Mouse (Mus musculus) embryonic facial prominence, embryonic 13.5 days (tissue): ENCODE results near the gene Tmco4. TPM values are rescaled to one million over a fixed set of nuclear protein-coding genes. Genes with fewer than 3 reads are reported as not detected.

ENCODE experiments used
- ATAC-seq: fragments of 200-750 bp; cut with Nextera tagmentation; 2 replicates; pipeline ENCODE4 v1.8.0; 2017; ENCODE audit warnings: low read depth; ENCODE audit not compliant: insufficient number of reproducible peaks, insufficient read depth, low FRiP score, low TSS enrichment
- H3K27ac ChIP-seq: fragments of 300-500 bp; sonication (generic); 2 replicates; pipeline ENCODE4 v1.5.1; 2015; ENCODE audit warnings: moderate library complexity, mild to moderate bottlenecking, inconsistent platforms
- H3K27me3 ChIP-seq: fragments of 300-500 bp; sonication (generic); 2 replicates; pipeline ENCODE4 v1.6.1; 2015; ENCODE audit warnings: mild to moderate bottlenecking, inconsistent platforms
- H3K36me3 ChIP-seq: fragments of 300-500 bp; sonication (generic); 2 replicates; pipeline ENCODE4 v1.6.1; 2015; ENCODE audit warnings: mild to moderate bottlenecking, inconsistent platforms
- H3K4me1 ChIP-seq: fragments of 300-500 bp; sonication (generic); 2 replicates; pipeline ENCODE4 v1.6.1; 2015; ENCODE audit warnings: inconsistent platforms
- H3K4me2 ChIP-seq: fragments of 300-500 bp; sonication (generic); 2 replicates; pipeline ENCODE4 v1.6.1; 2015; ENCODE audit warnings: moderate library complexity, mild to moderate bottlenecking, inconsistent platforms
- H3K4me3 ChIP-seq: fragments of 300-500 bp; sonication (generic); 2 replicates; pipeline ENCODE4 v1.5.1; 2015; ENCODE audit warnings: mild to moderate bottlenecking, inconsistent platforms
- H3K9ac ChIP-seq: fragments of 300-500 bp; sonication (generic); 2 replicates; pipeline ENCODE4 v1.6.1; 2015; ENCODE audit warnings: mild to moderate bottlenecking, inconsistent platforms
- H3K9me3 ChIP-seq: fragments of 300-500 bp; sonication (generic); 2 replicates; pipeline ENCODE4 v1.6.1; 2016; ENCODE audit warnings: inconsistent platforms
- WGBS: fragments of 180-500 bp; shearing (Covaris S2); methylation state at CpG from one replicate; pipeline ENCODE4 v1.1.7; 2015; ENCODE audit warnings: mixed read lengths; 5-methylcytosine and 5-hydroxymethylcytosine counted together
- polyA plus RNA-seq: library from polyadenylated mRNA; unstranded; fragments of >200 nt; fragmentation: Nextera tagmentation; extraction: Ambion mirVana; gene quantifications from 2 replicates; pipeline ENCODE4 v1.2.1, GENCODE M21; 2015

Tmco4 gene
- polyA plus RNA-seq, 1 experiment from 2014 or later, result 3.3 TPM

DNA sequence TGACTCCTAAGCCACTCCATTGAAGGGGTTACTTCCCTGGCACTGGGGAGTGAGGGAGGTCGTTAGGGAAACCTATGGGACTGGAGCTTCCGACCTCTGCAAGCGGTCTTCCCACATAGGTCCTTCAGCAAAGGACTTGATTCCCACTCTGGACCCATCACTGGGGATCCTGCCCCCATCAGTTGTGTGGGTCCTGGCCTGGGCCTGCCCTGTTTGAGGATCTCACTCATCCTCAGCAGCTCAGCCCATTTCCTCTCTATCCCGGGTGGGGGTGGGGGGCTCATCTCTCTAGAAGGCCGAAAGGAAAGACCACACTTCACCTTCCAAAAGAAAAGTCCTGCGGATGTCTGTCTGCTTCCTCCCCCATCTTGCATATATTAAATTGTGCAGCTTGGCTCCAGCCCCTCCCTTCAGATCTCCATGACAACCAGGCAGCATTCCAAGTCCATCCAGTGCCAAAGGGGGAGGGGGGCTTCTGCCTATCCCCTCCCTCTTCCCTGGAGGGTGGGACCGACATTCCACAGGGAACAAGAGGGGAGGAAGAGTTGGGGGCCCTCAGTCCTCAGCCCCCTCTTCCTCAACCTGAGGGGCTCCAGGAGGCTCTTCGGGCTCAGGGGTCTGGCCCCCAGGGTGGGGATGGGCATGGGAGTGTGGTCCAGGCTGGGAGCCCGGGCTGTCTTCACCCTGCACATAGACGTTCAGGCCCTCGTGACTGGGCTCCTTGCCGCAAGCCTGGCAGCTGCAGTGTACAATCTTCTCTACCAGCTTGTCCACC is 110.3 kb downstream of the Tmco4 start:
- peaks cover 16% of the 10 kb centered on the region for H3K36me3 ChIP-seq
- peak overlapping the region; percentile 51; the same call in 1 of the 2 replicates for H3K9ac ChIP-seq
- 21% methylated on average over 12 of the region's 12 CpGs for WGBS
- peak overlapping the region; percentile 47 for H3K4me2 ChIP-seq
- H3K27me3 ChIP-seq, result no peaks in the 10 kb centered on the region
- H3K4me1 ChIP-seq, result peaks cover 43% of the 10 kb centered on the region
- H3K9me3 ChIP-seq, result no peaks in the 10 kb centered on the region
- H3K4me3 ChIP-seq, result 0 out of 2 replicates have a peak overlapping the region, but pooled peaks have one; percentile 8
- no peak; the same call in 1 of the 2 replicates for ATAC-seq
- peak overlapping the region; percentile 77 for H3K27ac ChIP-seq

DNA sequence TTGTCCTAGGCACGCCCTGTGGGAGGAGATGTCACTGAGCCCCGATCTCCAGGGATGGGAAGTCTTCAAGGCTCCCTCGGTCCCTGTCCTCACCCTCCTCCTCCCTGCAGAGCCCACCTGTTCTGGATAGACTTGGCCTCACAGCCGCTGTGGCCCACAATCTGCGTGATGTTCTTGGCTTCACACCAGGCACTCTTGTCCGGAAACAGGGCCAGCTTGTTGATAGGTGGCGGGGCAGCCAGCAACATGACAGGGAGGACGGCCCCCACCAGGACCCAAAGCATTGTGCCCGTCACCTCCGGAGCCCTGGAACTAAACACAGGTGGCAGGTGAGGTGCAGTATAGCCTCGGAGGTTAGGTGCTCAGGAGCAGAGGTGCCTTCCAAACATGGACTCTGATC is 112.6 kb downstream of the Tmco4 start:
- no peaks in the 10 kb centered on the region for H3K9me3 ChIP-seq
- no peak overlapping the region for H3K4me3 ChIP-seq
- no peak overlapping the region for H3K4me2 ChIP-seq
- no peak overlapping the region for H3K9ac ChIP-seq
- no peak for ATAC-seq
- H3K36me3 ChIP-seq, result peaks cover 20% of the 10 kb centered on the region
- no peak overlapping the region for H3K27ac ChIP-seq
- peaks cover 59% of the 10 kb centered on the region for H3K4me1 ChIP-seq
- no peaks in the 10 kb centered on the region for H3K27me3 ChIP-seq
- 73% methylated on average over 11 of the region's 11 CpGs for WGBS

DNA sequence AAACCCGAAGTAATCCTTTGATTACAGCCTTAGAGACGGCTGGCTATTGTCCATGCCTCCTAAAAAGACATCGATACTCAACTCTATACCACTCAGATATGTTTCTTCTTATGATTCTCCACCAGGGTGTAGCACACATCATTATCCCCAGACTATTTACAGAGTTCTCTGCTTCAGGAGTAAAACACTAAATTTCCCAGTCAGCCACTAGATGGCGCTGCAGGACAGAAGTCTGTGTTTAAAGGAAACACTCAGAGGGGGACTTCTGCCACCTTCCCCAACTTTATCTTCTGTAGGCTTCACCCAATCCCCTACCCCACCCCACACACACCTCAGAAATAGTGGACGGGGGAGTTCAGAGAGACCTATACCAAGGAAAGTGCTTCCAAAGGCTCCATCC is 113.3 kb downstream of the Tmco4 start:
- Histone ChIP-seq H3K9me3 (no peaks in the 10 kb centered on the region), H3K4me2 (no peak overlapping the region), H3K27me3 (no peaks in the 10 kb centered on the region; the same call in 1 of the 2 replicates), H3K4me3 (no peak overlapping the region), H3K36me3 (peaks cover 20% of the 10 kb centered on the region), H3K4me1 (peaks cover 66% of the 10 kb centered on the region), H3K27ac (peak overlapping the region; percentile 16; the same call in 1 of the 2 replicates), H3K9ac (no peak overlapping the region)
- WGBS, result 19% methylated on average over 5 of the region's 5 CpGs
- ATAC-seq, result no peak

DNA sequence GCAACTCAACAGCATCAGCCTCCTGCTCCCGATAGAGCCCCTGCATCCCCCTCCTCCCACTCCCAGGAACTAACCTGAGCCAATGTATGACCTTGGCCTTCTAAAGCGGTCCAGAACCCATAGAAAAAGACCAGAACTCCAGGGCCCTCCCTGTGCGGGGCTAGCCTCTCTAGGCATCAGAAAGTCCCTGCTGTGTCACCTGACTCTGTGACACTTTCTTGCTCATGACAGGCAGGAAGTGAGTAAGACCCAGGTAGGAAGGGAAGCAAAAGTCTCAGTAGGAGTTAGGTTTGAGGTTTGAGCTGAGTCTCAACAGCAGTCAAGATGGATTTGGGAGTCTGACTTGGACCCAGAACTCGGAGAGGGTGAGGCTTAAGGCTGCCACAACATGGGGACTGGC is 114.3 kb downstream of the Tmco4 start:
- H3K27ac ChIP-seq, result no peak overlapping the region
- peaks cover 73% of the 10 kb centered on the region for H3K4me1 ChIP-seq
- WGBS, result 70% methylated on average over 4 of the region's 4 CpGs
- peaks cover 5% of the 10 kb centered on the region; the same call in 1 of the 2 replicates for H3K27me3 ChIP-seq
- H3K9ac ChIP-seq, result no peak overlapping the region
- H3K36me3 ChIP-seq, result peaks cover 20% of the 10 kb centered on the region
- H3K4me2 ChIP-seq, result no peak overlapping the region
- ATAC-seq, result no peak
- no peaks in the 10 kb centered on the region for H3K9me3 ChIP-seq
- no peak overlapping the region for H3K4me3 ChIP-seq

DNA sequence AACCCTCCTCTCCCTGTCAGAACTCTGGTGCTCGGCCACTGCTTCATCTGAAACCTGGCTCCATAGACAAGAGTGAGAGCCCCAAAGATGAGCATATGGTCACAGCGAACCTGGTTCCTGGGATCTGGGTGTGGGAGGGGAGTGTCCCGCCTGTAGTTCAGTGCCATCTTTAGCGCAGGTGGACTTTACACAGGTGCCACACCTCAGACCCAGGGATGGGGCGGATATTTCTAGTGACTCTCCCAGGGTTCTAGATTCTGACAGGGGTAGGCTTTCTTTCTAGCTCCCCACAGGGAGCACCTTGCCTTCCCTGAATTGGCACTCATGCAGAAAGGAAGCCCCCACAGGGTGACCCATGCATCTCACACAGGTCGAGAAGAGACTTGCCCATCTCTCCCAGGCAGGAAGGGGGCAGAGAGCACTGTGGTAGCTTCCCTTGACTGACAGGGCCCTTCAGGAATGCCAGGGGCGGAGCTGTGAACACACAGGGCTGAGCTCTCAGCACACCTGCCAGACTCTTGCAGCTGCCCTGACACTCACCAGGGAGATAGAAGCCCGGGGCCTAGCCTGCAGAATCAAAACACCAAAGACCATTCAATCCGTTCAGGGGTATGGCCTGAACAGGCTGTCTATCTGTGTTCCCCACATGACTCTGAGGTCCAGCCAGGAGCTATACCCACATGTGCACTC is 116.4 kb downstream of the Tmco4 start:
- H3K36me3 ChIP-seq, result peaks cover 16% of the 10 kb centered on the region
- 0 out of 2 replicates have a peak overlapping the region, but pooled peaks have one; percentile 12 for H3K27ac ChIP-seq
- no peak overlapping the region for H3K4me3 ChIP-seq
- no peak for ATAC-seq
- peak overlapping the region; percentile 80 for H3K4me2 ChIP-seq
- H3K9ac ChIP-seq, result peak overlapping the region; percentile 40
- H3K27me3 ChIP-seq, result peaks cover 22% of the 10 kb centered on the region; the same call in 1 of the 2 replicates
- 54% methylated on average over 9 of the region's 9 CpGs for WGBS
- no peaks in the 10 kb centered on the region for H3K9me3 ChIP-seq
- H3K4me1 ChIP-seq, result peaks cover 62% of the 10 kb centered on the region

DNA sequence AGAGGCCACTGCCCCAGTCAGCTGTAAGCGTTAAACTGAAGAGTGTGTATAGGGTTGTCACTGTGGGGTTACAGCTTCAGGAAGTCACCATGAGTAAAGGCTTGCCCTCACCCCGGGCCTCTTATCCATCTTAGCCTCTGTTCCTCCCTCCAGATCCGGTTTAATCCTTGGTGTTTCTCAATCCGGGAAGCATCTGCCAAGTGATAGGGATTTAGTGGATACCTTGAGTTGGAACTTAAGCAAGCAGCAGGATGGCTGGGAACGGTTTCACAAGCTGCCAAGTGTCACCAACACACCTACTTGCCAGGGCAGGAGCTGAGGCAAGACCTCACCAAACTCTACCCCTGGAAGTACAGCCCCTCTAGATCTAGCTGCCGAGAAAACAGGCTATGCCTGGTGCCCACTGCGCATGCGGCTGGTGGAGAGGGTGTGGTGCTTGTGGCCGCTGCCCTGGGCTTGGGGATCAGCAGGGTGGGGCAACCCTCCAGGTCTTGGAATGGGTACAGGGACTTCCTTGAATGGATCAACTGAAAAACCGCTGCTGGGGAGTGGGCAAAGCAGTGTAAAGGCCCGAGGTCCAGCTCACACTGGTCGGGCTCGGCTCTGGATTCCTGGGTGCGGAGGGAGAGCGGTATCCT is 117.7 kb downstream of the Tmco4 start:
- peak overlapping the region; percentile 80 for H3K4me2 ChIP-seq
- peaks cover 64% of the 10 kb centered on the region for H3K4me1 ChIP-seq
- H3K27ac ChIP-seq, result peak overlapping the region; percentile 83
- H3K27me3 ChIP-seq, result peaks cover 22% of the 10 kb centered on the region; the same call in 1 of the 2 replicates
- ATAC-seq, result no peak
- WGBS, result 53% methylated on average over 15 of the region's 15 CpGs
- H3K9me3 ChIP-seq, result no peaks in the 10 kb centered on the region
- H3K36me3 ChIP-seq, result peaks cover 4% of the 10 kb centered on the region
- H3K4me3 ChIP-seq, result peak overlapping the region; percentile 83
- peak overlapping the region; percentile 97 for H3K9ac ChIP-seq

DNA sequence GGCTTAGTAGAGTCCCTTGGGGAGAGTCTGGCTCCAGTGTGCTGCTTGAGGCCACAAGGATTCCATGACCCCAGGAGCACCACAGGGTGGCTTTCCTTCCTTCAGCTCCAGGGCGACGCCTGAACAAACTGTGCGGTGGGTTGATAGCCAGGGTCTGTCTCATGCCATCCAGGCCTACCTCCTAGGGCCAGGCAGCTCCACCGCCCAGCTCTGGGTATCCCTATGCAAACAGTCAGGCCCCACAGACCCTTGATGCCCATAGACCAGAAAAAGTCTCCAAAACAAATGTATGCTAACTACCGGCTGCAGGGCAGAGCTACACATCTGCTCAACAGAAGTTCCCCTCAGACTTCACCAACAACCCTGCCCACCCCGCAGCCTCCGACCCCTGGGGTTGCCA is 118.4 kb downstream of the Tmco4 start:
- peak overlapping the region; percentile 83 for H3K27ac ChIP-seq
- no peaks in the 10 kb centered on the region for H3K9me3 ChIP-seq
- H3K27me3 ChIP-seq, result peaks cover 22% of the 10 kb centered on the region; the same call in 1 of the 2 replicates
- ATAC-seq, result no peak
- H3K9ac ChIP-seq, result peak overlapping the region; percentile 97
- H3K4me3 ChIP-seq, result peak overlapping the region; percentile 83
- H3K36me3 ChIP-seq, result peaks cover 3% of the 10 kb centered on the region; the same call in 1 of the 2 replicates
- peak overlapping the region; percentile 80 for H3K4me2 ChIP-seq
- H3K4me1 ChIP-seq, result peaks cover 63% of the 10 kb centered on the region
- 26% methylated on average over 7 of the region's 7 CpGs for WGBS

DNA sequence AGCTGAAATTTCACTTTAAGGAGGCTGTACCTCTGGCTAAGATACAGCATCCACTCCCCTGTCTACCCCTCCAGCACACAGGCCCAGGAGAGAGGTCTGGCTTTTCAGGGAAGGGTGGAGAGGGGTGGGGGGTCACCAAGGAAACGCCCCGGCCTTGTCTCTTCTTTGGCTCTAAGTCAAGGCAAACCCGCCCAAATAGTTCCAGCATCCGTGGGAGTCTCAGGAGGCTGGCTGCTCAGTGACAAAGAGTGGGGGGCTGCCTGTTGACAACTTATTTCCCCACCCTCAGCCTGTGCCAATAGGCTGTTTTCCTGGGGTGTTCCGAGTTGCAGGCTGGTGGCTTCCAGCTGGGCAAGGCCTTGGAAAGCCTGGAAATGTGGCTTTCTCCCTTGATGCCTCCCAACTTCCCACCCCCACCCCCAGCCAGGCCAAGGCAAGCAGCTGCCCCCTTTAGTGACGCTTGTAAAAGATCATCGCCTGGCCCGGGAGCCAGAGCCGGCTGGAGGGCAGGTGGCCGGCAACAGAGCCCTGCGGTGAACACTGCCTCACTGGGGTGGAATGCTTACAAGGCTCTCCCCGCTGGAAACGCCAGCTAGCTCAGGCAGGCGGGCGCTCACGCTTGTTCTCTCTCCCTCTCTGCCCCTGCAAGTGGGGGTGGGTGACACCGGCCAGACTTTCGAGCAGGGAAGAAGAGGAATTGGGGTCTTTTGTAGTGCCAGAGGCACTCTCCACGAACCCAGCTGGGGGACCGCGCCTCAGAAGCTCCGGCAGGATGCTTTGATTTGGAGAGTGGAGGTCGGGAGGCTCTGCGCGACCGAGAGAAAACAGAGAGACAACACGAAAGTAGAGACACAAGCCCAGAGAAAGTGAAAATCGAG is 119.0 kb downstream of the Tmco4 start:
- Histone ChIP-seq H3K27ac (peak overlapping the region; percentile 83), H3K9me3 (no peaks in the 10 kb centered on the region), H3K4me1 (peaks cover 62% of the 10 kb centered on the region), H3K9ac (peak overlapping the region; percentile 97), H3K4me3 (peak overlapping the region; percentile 83), H3K36me3 (peaks cover 3% of the 10 kb centered on the region; the same call in 1 of the 2 replicates), H3K27me3 (peaks cover 22% of the 10 kb centered on the region; the same call in 1 of the 2 replicates), H3K4me2 (peak overlapping the region; percentile 80)
- 2% methylated on average over 28 of the region's 28 CpGs for WGBS
- ATAC-seq, result no peak; the same call in 1 of the 2 replicates

DNA sequence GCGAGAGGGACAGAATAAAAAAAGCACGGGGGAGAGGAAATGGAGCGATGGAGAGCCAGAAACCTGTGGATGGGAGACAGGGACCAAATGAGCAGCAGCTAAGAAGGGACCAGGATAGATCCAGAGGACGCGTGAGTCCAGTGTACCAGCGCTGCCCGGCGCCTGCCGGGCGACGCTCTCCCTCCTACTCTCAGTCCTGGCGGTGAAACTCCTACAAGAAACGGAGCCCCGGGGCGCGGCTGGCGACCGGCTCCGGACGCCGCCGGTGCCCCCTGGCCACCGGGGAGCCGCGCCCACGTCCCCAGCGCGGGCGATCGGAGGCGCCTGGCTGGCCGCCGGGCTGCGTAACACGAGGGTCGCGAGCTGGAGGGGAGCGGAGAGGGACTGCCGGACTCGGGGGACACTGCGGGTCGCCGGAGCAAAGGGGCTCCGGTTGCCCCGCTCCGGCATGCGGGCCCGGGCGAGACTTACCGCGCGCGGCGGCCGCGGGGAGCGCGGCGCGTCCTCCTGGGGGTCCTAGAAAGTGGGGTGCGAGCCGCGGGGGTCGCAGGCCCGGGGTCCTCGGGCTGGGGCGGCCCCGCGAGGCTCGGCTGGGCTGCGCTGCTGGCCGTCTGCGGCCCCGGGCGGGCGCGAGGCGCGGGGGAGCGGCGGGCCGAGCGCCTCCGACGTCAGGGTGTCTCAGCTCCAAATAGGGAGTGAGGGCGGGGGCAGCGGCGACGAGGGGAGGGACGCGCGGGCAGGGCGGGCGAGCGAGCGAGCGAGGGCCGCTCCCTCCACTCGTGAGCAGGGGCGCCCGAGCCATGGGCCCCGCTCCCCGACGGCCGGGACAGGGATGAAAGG is 119.9 kb downstream of the Tmco4 start, which contains the start of gene Nbl1:
Gene Nbl1, minus strand, starts transcription at position 638 of the 840 bp plus-strand sequence.
- under 1% methylated on average over 97 of the region's 105 CpGs for WGBS
- Histone ChIP-seq H3K4me3 (peak within 1 kb of the TSS; percentile 83), H3K27me3 (peaks cover 22% of the 10 kb centered on the region; the same call in 1 of the 2 replicates), H3K36me3 (peaks cover 3% of the 10 kb centered on the region; the same call in 1 of the 2 replicates), H3K4me2 (peak within 1 kb of the TSS; percentile 80), H3K27ac (peak within 1 kb of the TSS; percentile 83), H3K9ac (peak within 1 kb of the TSS; percentile 97), H3K9me3 (no peaks in the 10 kb centered on the region), H3K4me1 (peaks cover 59% of the 10 kb centered on the region)
- ATAC-seq, result peak; percentile 38; the same call in 1 of the 2 replicates

DNA sequence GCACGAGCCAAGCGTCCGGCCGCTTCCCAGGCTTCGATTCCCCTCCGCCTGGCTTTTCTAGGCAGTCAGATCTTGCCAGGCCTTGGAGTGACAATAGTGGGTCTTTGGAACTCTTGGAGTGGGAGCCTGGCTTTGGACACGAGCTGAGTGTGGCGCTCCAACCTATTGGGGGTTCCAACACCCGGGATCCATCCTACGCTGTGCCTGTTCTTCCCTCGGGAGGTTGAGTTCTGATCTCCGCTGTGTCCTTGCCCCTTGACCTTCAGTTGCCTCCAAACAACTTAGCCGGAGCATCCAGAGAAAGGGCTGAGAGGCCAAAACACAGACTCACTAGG is 120.5 kb downstream of the Tmco4 start:
- peaks cover 22% of the 10 kb centered on the region; the same call in 1 of the 2 replicates for H3K27me3 ChIP-seq
- H3K9me3 ChIP-seq, result no peaks in the 10 kb centered on the region
- peak overlapping the region; percentile 97 for H3K9ac ChIP-seq
- peak overlapping the region; percentile 80 for H3K4me2 ChIP-seq
- peak overlapping the region; percentile 83 for H3K27ac ChIP-seq
- H3K4me3 ChIP-seq, result peak overlapping the region; percentile 83
- H3K36me3 ChIP-seq, result peaks cover 3% of the 10 kb centered on the region; the same call in 1 of the 2 replicates
- WGBS, result 13% methylated on average over 13 of the region's 13 CpGs
- peaks cover 55% of the 10 kb centered on the region for H3K4me1 ChIP-seq
- no peak for ATAC-seq
